Mouse (Mus musculus): ENCODE measurements at regions not wholly inside any gene's neighbourhood (a gene's known extent, or its start where the extent isn't known, plus 50 kb on each side); places are given as distances from the start of the nearest gene placed in this dataset.
"Not testable (repeated sequence)": the region's sequence is repeated elsewhere in the genome, so short reads cannot be mapped to it uniquely, and the experiment has no call there.

- not testable (repeated sequence) for DNase-seq
Measured at GRCm38 (mm10) chr14:19080001-19080400, 185.9 kb upstream of the Ube2e2 start.

GRCm38 (mm10) chr14:19041984-19042760 lies 148.1 kb upstream of the Ube2e2 start:
- DNase-seq = peak; percentile 75 to 77

DNA sequence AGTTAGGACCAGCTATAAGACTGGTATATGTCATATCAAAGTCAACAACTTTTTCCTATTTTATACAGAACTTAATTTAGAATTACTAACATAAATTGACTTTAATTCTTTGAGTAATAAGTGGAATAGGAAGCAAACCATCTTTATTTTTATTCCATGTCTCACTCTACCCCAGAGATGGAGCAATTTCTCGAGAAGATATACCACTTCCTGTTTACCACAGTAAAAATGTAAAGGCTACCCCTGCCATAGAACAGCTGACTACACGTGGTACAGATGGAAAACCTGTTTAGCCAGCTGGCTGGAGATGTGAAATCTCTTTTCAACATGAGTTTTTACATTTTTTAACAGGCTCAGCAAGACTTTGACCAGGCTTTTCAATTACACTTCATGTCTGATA lies 126.0 kb upstream of the Ube2e2 start:
- no peak for DNase-seq

- DNase-seq = no peak
Measured at GRCm38 (mm10) chr14:19015406-19015805, 121.3 kb upstream of the Ube2e2 start.

GRCm38 (mm10) chr14:19013558-19013957 lies 119.5 kb upstream of the Ube2e2 start:
- not testable (repeated sequence) for DNase-seq

- no peak for DNase-seq
Measured at GRCm38 (mm10) chr14:18983901-18984300, 89.8 kb upstream of the Ube2e2 start.

DNA sequence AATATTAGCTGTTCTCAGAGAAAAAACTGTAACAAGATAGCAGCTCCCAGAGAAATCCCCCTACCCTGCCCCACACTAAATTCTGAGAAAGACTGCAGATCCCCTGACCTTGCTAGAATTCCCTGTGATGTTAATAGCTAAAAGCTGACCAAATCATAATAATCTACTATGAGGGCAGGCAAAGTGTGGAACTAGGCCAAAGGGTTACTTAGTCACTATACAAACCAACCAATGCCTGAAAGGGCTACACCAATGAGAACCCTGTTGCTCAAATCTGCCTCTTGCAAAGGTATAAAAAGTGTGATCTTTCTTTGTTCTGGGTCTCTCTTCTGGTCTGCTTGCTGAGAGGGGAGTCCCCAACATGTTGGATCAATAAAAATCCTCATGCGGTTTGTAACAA lies 69.8 kb upstream of the Ube2e2 start:
- no peak for DNase-seq

DNA sequence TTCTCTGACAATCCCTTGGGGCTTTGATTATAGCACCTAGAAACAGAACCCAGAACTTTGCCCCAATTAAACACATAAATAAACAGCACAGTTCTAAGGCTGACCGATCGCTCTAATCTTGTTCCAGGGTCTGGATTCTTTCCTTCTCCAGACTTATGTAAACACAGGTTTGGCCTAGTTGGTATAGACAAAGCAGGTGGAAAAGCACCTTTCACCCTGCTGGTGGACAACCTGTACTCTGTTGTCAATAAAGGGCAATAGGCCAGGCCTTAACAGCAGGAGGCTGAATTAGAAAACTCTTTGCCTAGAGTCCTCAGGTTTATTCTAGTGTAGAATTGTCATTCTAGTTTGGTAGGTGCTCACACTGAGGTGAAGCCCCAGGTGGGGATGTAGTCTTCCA lies 69.2 kb upstream of the Ube2e2 start:
- no peak for DNase-seq

Measured in kidney, postnatal 4 days (tissue).